Mouse (Mus musculus) spleen, postnatal 10 days (tissue): ENCODE results near the gene Tmem117.

Experiments
- DNase-seq, 2 experiments: peaks; one replicate each; pipeline ENCODE4 v3.0.0; 2021 to 2022; ENCODE audit warnings: low spot score in 2 of 2

Tmem117 gene

GRCm38 (mm10) chr15:94770832-94771578 lies 142.0 kb downstream of the Tmem117 start:
- DNase-seq = no peak

- DNase-seq = no peak
Measured at GRCm38 (mm10) chr15:94771691-94772090, 142.7 kb downstream of the Tmem117 start.

- DNase-seq = no peak
Measured at GRCm38 (mm10) chr15:94776119-94777069, 147.4 kb downstream of the Tmem117 start.

- DNase-seq = no peak
Measured at GRCm38 (mm10) chr15:94781556-94781955, 152.5 kb downstream of the Tmem117 start.

GRCm38 (mm10) chr15:94793455-94793854 lies 164.4 kb downstream of the Tmem117 start:
- DNase-seq = no peak

GRCm38 (mm10) chr15:94795484-94795883 lies 166.5 kb downstream of the Tmem117 start:
- DNase-seq = no peak

- DNase-seq = no peak
Measured at GRCm38 (mm10) chr15:94798236-94798635, 169.2 kb downstream of the Tmem117 start.

- DNase-seq = no peak
Measured at GRCm38 (mm10) chr15:94801462-94801861, 172.4 kb downstream of the Tmem117 start.

GRCm38 (mm10) chr15:94802820-94803219 lies 173.8 kb downstream of the Tmem117 start:
- no peak for DNase-seq

GRCm38 (mm10) chr15:94803624-94804342 lies 174.8 kb downstream of the Tmem117 start:
- no peak for DNase-seq

GRCm38 (mm10) chr15:94806005-94806404 lies 177.0 kb downstream of the Tmem117 start:
- no peak for DNase-seq

- DNase-seq = no peak
Measured at GRCm38 (mm10) chr15:94811550-94811949, 182.5 kb downstream of the Tmem117 start.

- no peak for DNase-seq
Measured at GRCm38 (mm10) chr15:94814213-94815100, 185.4 kb downstream of the Tmem117 start.

- DNase-seq = no peak
Measured at GRCm38 (mm10) chr15:94835634-94836033, 206.6 kb downstream of the Tmem117 start.

GRCm38 (mm10) chr15:94838646-94839045 lies 209.6 kb downstream of the Tmem117 start:
- DNase-seq = no peak

- DNase-seq = no peak
Measured at GRCm38 (mm10) chr15:94847501-94847900, 218.5 kb downstream of the Tmem117 start.

GRCm38 (mm10) chr15:94859641-94860040 lies 230.6 kb downstream of the Tmem117 start:
- no peak for DNase-seq

GRCm38 (mm10) chr15:94861173-94861572 lies 232.1 kb downstream of the Tmem117 start:
- DNase-seq = no peak

GRCm38 (mm10) chr15:94864134-94864533 lies 235.1 kb downstream of the Tmem117 start:
- no peak for DNase-seq

- no peak for DNase-seq
Measured at GRCm38 (mm10) chr15:94868372-94868771, 239.3 kb downstream of the Tmem117 start.

GRCm38 (mm10) chr15:94885026-94885425 lies 256.0 kb downstream of the Tmem117 start:
- DNase-seq = no peak
